Mouse (Mus musculus) retina, postnatal 1 day (tissue): ENCODE results near the gene Nhsl2.

Experiments
- DNase-seq: peaks from one replicate; pipeline ENCODE4 v3.0.0-alpha.2; 2012

Gene Nhsl2

DNA sequence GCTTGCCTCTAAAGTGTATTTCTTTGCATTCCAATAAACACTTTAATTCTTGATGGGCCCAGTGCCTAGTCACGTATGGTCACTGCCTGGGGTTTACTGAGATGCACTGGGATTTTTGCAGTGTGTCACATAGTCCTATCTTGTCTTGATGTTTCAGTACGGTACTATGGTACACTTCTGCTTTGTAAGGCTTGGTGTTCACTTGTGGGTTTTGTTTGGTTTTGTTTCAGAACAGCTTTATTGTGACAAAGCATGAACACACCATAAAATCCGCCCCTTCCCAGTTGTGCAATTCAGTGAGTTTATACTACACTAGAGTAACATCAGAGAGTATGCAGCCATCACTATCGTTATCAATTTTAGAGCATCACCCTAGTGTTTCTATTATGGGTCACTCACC, 204.8 kb downstream of the Nhsl2 start:
- DNase-seq, result no peak

DNA sequence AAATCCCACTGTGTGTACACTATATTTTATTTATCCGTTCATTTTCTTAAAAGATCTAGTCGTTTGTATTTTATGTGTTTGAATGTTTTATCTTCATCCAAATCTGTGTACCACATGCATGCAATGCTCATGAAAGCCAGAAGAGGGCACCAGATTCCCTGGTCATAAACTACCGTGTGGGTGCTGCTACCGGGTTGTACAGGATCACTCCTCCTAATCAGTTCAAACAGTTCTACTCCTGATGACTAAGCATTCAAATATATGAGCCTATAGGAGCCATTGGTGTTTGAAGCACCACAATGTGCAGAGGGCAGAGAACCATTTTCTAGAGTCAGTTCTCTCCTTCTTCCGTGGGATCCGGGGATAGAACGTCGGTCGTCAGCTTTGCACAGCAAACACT, 210.3 kb downstream of the Nhsl2 start:
- peak; percentile 59 for DNase-seq

DNA sequence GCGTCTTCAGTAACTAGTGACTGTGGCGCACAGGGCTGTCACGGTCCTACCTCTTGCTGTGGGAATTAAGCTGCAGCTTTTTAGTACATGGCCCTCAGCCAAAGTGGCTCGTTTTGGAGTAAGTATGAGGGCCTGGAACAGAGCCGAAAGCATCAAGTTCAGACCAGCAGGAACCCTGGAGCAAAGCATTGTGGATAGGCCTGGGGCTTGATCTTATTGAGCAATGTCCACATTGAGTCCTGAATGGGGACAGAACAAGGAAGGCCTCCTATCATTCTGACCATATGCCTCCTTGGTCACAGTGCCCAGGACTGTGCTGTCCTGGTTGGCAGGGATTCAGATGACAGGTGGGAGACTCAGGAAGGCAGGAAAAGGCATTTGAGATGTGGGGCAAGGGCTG, 211.1 kb downstream of the Nhsl2 start:
- no peak for DNase-seq

DNA sequence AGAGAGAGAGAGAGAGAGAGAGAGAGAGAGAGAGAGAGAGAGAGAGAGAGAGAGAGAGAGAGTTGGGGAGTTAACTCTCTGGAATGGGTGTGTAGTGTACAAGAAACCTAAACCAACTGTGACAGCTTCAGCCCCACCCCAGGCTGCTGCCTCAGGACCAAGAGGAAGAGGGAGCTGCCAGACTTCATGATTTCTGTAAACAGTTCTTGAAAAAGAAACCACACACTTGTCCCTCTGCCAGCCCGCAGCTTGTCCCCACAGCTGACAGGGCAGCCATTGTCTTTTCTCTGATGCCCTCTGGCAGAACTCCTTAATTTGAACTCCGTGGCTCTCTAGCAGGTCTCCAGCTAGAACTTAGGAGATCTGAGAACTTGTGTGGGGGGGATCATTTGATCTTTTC, 211.7 kb downstream of the Nhsl2 start:
- no peak for DNase-seq

DNA sequence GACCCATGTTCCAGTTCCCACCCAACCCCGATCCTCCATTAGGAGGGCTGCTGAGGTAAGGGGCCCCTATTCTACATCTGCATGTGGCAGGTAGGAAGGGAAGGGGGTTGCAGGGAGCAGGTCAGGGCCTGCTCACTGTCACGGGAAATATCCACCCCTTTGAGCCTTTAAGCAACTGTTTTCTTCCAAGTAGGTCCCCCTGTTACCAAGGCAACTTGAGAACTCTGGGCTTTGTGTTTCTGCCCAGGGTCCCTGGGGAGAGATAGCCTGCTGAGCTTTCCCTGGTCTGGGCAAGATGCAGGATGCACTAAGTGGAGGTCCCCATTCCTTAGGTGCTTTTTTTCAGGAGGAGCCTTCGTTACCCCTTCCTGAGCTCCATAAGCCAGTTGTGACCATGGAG, 214.9 kb downstream of the Nhsl2 start:
- DNase-seq, result no peak

DNA sequence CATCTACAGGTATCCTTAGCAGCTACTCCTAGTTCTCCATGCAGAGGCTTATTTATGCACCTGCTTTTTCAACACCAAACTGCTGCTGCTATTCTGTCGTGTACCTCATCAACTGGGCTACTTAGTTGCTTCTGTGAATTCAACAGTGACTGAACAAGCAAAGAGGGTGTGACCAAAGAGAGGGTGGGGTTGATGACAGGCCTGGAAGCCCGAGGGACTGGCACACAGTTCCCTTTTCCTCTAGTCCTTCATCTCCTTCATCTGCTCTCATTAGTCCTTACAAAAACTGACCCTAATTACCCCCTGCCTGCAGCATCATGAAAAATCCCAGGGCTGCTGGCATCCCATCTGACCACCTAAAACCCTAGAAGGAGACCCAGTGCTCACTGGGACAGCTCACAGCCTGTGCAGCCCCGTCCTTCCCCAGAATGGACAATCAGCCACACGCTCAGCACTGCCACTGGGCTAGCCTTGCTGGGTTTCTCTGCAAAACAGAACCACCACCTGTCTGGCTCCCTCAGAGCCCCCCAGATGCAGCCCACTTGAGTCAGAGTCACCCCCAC, 216.1 kb downstream of the Nhsl2 start:
- no peak for DNase-seq

DNA sequence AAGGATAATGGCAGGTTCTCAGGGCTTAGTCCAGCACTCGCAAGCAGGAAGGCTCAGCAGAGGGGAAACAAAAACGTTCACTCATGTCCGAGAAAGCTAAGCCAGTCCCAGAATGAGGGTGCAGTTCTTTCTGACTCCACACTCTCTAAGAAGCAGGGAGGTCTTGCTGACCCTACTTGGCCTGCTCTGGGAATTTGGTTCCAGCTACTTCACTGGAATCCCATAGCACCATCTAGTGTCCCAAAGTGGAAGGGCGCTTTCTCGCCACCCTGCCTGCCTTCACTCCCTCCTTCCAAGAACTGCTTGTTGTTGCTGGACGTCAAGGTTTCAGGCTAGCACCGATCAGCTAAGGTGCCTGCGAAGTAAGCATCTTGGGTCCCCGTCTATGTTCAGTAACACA, 216.9 kb downstream of the Nhsl2 start:
- peak; percentile 82 for DNase-seq

DNA sequence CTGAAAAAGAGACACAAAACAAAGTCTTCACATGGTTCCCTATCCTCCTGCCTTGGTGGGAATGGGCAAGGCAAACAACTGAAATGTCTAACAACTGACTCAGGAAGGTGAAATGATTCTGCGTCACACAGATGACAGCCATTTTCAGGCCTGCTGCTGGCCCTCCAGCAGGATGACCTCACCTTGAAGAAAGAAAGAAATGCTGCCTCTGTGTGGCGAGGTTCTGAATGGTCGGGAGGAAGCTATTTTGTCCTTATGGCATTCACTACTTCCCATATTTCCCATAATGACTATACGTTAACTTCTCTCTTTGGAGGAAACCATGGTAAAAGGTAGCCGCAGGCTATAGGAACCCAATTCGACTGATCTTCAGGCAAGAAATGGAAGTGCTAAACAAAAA, 217.9 kb downstream of the Nhsl2 start:
- DNase-seq, result no peak

DNA sequence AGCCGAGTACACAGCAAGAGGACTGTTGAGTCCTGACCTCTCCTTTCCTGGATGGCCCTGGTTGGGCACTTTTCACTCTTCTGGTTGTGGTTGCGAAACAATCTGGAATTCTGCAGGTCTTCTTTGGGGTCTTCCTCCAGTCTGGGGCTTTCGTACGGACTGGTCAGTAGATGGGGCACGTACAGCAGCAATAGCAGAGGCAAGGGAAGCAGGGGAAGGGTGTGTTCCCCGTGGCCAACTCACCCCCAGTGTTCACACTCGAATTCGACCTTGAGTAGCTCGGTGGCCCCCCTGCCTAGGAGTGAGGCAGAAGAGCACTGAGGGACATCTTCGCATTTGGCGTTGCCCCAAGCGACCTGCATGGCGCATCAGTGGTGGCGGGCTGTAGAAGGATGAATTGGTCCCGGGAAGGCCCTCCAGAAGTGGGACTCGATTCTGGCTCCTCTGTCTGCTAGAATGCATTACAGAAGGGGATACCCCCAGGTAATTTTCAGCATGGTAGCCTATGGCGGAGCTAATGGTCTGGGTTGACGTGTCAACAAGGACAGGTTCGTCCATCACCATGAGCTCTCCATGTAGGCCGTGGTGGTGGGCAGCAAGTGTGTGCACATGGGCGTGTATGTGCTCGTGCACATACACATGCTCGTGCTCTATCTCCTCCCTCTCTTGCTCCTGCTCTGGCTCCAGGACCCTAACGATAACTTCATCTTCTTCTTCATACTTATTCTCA, 219.8 kb downstream of the Nhsl2 start:
- DNase-seq, result no peak

DNA sequence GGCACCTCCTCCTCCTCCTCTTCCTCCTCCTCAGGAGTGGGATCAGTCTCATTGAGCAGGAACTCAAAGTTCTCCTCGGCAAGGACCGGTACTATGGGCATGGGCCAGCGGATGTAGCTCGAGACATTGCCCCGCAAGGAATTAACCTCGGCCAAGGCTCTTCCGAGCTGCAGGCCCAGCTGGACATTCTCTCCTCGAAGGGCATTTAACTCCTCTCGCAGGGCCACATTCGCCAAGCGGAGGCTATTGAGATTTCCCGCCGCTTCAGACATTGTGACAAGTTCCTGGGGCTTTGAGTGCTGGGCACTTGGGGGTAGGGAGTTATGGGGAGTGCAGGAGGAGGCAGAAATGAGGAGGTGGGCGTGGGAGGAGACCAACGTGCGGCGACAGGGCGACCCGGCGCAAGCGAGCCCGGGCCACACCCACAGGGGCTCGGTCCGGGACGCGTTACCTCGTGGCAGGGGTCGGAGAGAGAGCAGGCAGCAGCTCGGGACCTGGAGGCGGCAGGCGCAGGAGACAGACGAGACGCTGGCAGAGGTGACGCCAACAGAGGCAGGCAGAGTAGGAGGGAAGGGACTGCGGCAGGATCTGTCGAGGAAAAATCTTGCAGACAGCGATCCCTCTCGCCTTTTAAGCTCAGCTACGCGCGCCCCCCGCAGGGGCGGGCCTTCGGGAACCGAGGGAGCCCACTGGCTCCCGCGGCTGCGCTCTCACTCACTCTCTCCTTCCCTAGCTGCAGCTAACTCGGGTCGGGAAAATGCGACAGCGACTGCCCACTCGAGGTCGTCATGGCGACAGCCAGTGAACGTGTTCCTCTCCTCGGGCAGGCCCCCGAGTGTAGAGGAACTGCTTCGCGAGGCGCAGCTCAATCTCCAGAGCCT, 221.6 kb downstream of the Nhsl2 start, which contains the start of gene Rtl5:
Gene Rtl5, minus strand, starts transcription at position 714 of the 881 bp plus-strand sequence.
- DNase-seq, result peak; percentile 92

DNA sequence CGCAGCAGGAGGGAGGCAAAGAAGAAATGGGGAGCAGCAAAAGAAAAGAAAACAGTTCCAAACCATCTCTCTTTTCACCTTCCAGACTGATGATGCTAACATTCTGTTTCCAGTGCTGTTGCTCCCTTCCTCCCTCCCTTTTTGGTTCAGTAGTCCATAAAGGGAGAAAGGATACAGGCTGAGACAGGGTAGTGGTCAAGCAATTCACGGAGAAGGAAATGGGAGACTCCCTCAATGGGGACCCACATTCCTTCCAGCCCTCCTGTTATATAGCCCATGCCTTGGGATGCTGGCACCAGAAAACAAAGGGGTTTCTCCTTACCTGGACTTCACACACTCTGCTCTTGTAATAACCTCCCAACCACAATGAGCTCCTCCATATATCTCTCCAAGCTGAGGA, 222.3 kb downstream of the Nhsl2 start:
- DNase-seq, result no peak

DNA sequence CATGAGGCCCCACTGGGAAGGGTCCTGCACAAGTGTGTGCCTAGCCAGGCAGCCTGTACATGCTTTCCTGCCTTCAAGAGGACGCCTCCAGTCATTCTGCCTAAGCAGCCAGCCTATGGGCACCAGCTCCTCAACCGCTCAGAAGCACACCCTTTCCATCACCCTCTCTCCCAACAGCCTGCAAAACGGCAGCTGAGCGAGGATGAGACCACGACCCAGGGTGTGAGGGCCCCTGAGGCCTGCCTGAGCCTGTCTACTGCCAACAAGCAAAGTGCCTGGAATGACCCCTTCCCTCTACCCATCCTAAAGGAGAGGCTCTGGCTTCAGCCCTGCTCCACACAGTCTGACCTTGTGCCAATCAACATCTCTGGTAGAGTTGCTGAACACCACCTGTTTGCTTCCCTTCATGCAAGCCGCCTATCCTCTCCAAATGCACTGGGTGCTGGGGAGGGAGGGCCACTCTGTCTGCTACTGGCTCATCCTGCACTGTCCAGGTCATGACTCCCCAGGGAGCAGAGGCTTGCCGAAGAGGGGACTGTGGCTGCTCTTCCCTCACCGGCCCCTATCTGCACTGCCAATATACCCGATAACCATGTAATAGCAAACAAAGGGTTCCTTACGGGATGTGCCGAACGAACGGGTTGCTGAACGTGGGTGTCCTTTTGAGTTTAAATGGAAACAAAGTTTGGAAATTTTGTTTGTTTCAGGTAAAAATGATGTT, 224.6 kb downstream of the Nhsl2 start:
- DNase-seq, result no peak

DNA sequence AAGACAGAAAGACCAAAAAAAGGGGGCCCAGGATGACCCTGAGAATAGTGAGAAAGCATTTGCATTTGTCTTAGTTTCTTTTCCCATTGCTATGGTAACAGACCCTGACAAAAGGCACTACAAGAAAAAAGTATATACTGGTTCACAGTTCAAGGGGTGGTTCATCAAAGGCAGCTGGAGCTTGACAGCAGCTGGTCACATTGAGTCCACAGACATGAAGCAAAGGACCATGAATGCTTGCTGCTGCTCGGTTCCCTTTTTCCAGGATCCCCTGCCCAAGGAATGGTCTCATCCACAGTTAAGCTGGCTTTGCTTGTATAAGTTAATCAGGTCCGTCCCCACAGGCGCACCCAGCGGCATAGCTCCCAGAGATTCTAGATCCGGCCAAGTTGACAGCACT, 225.2 kb downstream of the Nhsl2 start:
- no peak for DNase-seq

DNA sequence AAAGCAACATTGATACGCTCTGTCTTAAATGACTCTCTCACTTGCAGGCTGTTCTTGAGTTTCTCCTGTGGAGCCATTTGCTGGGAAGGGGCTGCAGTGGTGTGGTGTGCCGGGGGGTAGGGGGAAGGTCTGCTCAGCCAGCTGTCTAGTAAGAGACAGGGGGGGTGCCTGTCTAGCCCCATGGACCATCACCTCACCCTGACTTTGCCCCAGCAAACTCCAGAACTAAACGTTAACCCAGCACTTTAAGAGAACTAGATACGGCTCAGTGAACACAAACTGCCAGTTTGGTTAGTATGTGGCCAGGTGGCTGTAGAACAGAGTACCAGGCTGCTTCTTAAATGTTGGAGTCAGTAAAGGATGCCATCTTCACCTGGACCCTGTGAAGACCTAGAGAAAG, 226.0 kb downstream of the Nhsl2 start:
- DNase-seq, result no peak

DNA sequence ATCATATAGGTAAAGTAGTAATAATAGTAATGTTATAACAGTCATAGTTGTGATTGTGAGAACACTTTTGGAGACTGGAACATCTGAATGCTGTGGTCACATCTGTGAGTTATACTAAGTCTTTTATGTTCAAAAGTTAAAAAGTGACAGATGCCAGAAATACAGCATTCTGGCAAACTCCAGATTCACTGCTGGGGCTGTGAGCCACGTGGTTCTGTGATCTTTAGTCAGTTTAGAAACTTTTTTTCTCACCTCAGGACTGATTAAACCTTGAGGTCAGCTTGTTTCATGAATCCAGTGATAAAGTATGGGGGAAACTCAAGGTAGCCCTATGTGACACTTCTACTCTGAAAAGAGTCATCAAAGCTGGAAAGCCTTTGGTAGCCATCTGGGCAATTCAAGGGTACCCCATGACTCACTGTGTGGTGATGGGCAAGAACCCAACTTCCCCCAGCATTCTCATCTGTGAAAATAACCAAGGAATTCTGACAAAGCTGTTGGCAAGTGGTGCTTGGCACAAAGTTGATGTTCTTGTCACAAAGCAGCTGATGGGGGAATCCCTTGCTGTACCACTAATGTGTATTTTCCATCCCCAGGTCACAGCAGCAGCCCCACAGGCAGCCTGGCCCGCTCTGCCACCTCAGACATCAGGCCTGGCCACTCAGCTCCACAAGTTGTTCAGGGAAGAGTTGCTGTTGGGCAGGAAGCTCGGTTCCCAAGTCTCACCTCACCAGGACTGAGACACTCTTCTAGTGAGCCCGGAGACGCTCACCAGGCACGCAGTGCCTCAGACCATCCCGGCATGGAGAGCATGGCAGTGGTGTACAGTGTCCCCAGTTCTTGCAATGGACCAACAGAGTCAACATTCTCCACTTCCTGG, 227.9 kb downstream of the Nhsl2 start:
- DNase-seq, result no peak

DNA sequence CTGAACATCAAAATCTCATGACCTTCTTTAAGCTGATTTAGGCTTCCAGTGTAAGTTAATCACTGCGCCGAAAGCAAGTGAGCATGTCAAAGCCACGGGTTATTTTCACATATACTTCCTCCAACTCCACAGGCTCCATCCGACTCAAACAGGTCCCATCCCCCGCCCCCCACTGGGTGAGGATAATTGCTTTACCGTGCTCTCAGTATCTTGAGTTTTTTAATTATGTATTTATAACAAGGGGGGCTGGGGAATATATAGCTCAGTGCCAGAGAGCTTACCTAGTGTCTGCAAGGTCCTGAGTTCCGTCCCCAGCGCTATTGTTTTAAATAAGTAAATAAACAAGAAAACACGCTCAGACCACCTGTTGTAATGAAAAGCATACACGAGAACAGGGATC, 231.9 kb downstream of the Nhsl2 start:
- DNase-seq, result peak; percentile 26

DNA sequence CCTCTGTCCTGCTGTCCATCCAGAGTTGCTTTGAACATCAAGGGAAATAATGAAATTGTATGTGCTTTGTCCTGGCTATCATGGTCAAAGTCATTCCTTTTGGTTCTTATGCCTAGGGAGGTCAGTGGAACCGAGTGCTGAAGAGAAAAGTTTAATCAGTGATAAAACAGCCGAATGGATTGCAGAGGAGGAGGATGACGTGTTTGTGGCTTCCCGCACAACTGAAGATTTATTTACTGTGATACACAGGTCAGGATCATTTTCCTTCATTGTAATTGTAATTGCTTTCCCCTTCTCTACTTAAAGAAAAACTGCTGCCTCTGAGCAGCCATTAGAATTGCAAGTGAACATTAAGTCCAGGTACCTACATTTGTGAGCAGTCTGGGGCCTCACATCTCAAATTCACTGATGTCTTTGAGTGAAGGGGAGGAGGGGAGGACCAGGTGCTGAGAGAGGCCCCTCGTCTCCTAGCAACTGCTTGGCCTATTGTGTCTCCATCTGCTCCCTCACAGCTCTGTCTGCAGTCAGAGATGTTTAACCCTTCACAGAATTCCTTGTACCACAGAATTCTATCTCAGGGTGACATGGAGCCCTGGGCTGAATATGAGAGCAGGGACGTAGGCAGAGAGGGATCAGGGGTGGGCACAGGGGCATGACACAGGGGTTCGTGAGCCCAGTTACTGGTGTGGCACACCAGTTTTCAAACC, 232.5 kb downstream of the Nhsl2 start:
- peak; percentile 85 for DNase-seq

DNA sequence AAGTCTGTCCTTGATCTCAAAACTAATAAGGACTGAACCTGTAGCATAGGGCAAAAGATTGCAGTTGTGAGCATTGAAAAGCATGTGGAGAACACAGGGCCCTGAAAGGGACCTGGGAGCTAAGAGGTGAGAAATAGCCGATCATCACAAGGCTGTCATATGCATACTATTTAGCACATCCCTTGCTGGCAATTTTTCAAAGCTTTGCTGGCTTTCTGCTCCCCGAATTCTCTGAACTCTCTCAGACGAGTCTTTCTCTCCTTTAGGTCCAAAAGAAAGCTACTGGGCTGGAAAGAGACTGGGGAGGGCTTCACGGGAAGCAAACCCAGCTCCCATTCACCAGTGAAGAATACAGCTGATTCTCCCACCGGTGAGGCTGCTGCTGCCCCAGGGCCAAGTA, 233.2 kb downstream of the Nhsl2 start:
- no peak for DNase-seq

DNA sequence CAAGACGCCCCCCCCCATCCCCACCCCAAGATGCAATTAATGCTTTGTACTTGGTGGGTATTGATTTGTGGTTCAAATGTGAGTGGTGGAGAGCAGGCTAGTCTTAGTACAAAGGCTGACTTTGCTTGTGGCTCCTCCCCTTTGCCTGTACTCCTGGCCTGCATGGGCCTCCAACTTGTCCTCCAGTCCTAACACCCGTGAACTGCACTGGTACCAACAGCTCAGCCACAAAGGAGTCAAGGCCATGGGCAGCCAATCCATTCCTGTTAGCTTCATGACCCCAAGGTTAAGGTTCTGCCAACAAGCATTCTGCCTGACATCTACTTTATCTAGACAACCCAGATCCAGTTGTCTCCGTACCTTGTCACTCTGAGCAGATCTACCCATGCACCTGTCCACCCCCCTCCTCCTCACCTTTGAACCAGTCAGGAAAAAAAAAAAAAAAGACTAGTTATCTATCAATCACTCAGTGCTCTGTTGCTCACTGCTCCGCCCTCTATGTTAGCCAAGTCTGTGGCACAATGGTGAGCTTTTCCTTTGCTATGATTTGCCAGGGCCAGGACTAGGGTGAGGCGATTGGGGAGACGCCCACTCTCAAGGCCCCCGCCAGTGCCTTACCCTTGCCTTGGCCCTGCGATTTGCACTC, 236.7 kb downstream of the Nhsl2 start:
- DNase-seq, result no peak

DNA sequence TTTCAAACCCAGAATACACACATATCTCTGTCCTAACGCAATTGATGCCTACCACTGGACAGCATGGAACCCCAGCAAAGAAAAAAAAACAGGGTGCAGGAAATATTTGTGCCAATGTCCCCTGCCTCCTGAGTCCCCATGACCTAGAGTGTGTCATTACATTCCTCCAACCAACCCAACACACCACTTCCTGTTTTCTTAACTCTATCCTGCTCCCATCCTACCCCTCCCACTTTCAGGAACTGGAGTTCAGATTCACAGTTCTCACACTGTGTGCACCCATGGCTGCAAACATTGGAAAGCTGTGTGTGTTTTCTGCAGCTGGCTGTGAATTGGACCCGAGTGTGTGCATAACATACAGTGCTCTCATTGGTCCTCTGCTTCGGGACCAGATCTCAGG, 241.4 kb downstream of the Nhsl2 start:
- no peak for DNase-seq

DNA sequence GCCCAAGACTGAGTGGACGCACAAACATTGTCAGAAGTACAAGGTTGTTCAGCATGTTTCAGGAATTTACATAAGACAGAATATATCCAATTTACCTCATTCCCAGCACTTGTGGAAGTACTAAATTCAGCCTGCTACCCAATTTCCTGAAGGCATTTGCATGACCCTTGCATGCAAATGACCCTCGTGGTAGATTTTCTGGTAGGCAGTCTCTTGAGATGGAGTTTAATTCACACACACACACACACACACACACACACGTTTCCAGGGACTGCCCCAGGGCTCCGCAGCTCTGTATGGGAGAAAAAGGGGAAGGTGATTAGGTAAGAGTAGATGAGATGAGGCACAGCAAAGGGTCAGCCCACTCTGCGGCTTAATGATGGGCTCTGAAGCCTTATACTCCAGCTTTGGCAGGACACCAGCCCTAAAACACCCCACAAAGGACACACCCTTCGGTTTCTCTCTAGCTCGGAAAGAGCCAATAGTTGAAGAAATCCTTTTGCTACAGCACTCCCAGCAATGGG, 245.3 kb downstream of the Nhsl2 start:
- DNase-seq, result no peak
